Mouse (Mus musculus) CH12.LX (cell line): ENCODE data around the gene Asb18. TPM values are rescaled to one million over a fixed set of nuclear protein-coding genes. Genes with fewer than 3 reads are reported as not detected.

Experiments used
- DNase-seq: peaks from one replicate; pipeline ENCODE4 v3.0.0-alpha.2; 2013; ENCODE audit errors: extremely low read depth
- H3K27ac ChIP-seq: 2 replicates; pipeline ENCODE4 v1.5.1; 2012; ENCODE audit warnings: low read depth, mild to moderate bottlenecking, control low read depth, moderate library complexity; ENCODE audit not compliant: insufficient read depth
- H3K27me3 ChIP-seq: replicated peaks from 2 replicates; pipeline ENCODE3; 2012; ENCODE audit warnings: inconsistent platforms
- H3K36me3 ChIP-seq, 2 experiments: replicated peaks in 1 of 2; 2 replicates each; pipeline versions ENCODE3 to v1.6.1; 2012; ENCODE audit warnings: inconsistent platforms in 1 of 2, low read length in 1 of 2, mild to moderate bottlenecking in 1 of 2, mixed read lengths in 1 of 2, moderate library complexity in 1 of 2; ENCODE audit not compliant: control insufficient read depth in 1 of 2, insufficient read depth in 1 of 2
- H3K4me1 ChIP-seq, 2 experiments: 2 replicates each; pipeline ENCODE4 v1.6.1; 2012; ENCODE audit warnings: inconsistent platforms in 1 of 2, moderate library complexity in 1 of 2; ENCODE audit not compliant: insufficient read depth in 2 of 2, control insufficient read depth in 1 of 2
- H3K4me2 ChIP-seq: 2 replicates; pipeline ENCODE4 v1.6.1; 2012; ENCODE audit warnings: low read depth, mild to moderate bottlenecking, control low read depth; ENCODE audit not compliant: poor library complexity, insufficient read depth, severe bottlenecking
- H3K4me3 ChIP-seq, 3 experiments: fragments of 150-350 bp in 1 of 3; sonication (generic) in 1 of 3; replicated peaks in 1 of 3; 2 replicates each; pipeline versions ENCODE3 to v1.5.1; 2011 to 2012; ENCODE audit warnings: low read depth in 2 of 3, low read length in 2 of 3, mild to moderate bottlenecking in 2 of 3, moderate library complexity in 2 of 3, control low read depth in 1 of 3, improper control_type of control experiment in 1 of 3, inconsistent platforms in 1 of 3, mixed read lengths in 1 of 3; ENCODE audit not compliant: poor library complexity in 1 of 3
- H3K79me2 ChIP-seq: replicated peaks from 2 replicates; pipeline ENCODE4 v1.6.1; 2012; ENCODE audit warnings: mild to moderate bottlenecking, moderate library complexity; ENCODE audit not compliant: control insufficient read depth, poor library complexity, insufficient read depth, severe bottlenecking; ENCODE audit errors: extremely low read depth
- H3K9ac ChIP-seq: 2 replicates; pipeline ENCODE4 v1.6.1; 2012; ENCODE audit warnings: low read depth, mild to moderate bottlenecking, control low read depth, moderate library complexity; ENCODE audit not compliant: insufficient read depth
- H3K9me3 ChIP-seq: replicated peaks from 2 replicates; pipeline ENCODE3; 2012; ENCODE audit warnings: low read length, inconsistent platforms, mixed read lengths
- CHD1 ChIP-seq: IDR thresholded peaks from 2 replicates; pipeline ENCODE4 v1.6.1; 2012; ENCODE audit warnings: low read depth, low read length, improper control_type of control experiment, inconsistent platforms
- CHD2 ChIP-seq: IDR thresholded peaks from 2 replicates; pipeline ENCODE4 v1.6.1; 2011; ENCODE audit warnings: low read length, improper control_type of control experiment
- CTCF ChIP-seq, 2 experiments: IDR thresholded peaks in 1 of 2; conservative IDR thresholded peaks in 1 of 2; 2 replicates each; pipeline ENCODE4 v1.5.1; 2011 to 2012; ENCODE audit warnings: low read depth in 2 of 2, low read length in 2 of 2, improper control_type of control experiment in 1 of 2, inconsistent platforms in 1 of 2, mild to moderate bottlenecking in 1 of 2, moderate library complexity in 1 of 2
- ELF1 ChIP-seq: IDR thresholded peaks from 2 replicates; pipeline ENCODE4 v1.6.1; 2014; ENCODE audit warnings: low read depth, mild to moderate bottlenecking, inconsistent platforms, low read length, improper control_type of control experiment
- EP300 ChIP-seq: IDR thresholded peaks from 2 replicates; pipeline ENCODE4 v1.6.1; 2011; ENCODE audit warnings: low read length, improper control_type of control experiment
- IRF4 ChIP-seq: IDR thresholded peaks from 2 replicates; pipeline ENCODE4 v1.6.1; 2014; ENCODE audit warnings: low read depth, mild to moderate bottlenecking, inconsistent platforms, low read length, improper control_type of control experiment
- JUN ChIP-seq: IDR thresholded peaks from 2 replicates; pipeline ENCODE4 v1.6.1; 2011; ENCODE audit warnings: low read depth, mild to moderate bottlenecking, low read length, improper control_type of control experiment, moderate library complexity; ENCODE audit not compliant: insufficient read depth
- JUND ChIP-seq: conservative IDR thresholded peaks from 2 replicates; pipeline ENCODE4 v1.6.1; 2011; ENCODE audit warnings: low read depth, low read length, improper control_type of control experiment
- KAT2A ChIP-seq: IDR thresholded peaks from 2 replicates; pipeline ENCODE4 v1.6.1; 2012; ENCODE audit warnings: low read length, improper control_type of control experiment, inconsistent platforms; ENCODE audit not compliant: insufficient replicate concordance
- MAFK ChIP-seq: IDR thresholded peaks from 2 replicates; pipeline ENCODE4 v1.6.1; 2011; ENCODE audit warnings: low read length, improper control_type of control experiment; ENCODE audit not compliant: insufficient replicate concordance
- MAX ChIP-seq: IDR thresholded peaks from 2 replicates; pipeline ENCODE4 v1.6.1; 2011; ENCODE audit warnings: low read length, improper control_type of control experiment
- MAZ ChIP-seq: IDR thresholded peaks from 2 replicates; pipeline ENCODE4 v1.6.1; 2012; ENCODE audit warnings: low read depth, mild to moderate bottlenecking, inconsistent platforms, low read length, improper control_type of control experiment, moderate library complexity
- MXI1 ChIP-seq: IDR thresholded peaks from 2 replicates; pipeline ENCODE4 v1.6.1; 2011; ENCODE audit warnings: mild to moderate bottlenecking, low read depth, low read length, improper control_type of control experiment
- NELFE ChIP-seq: IDR thresholded peaks from 2 replicates; pipeline ENCODE4 v1.6.1; 2011; ENCODE audit warnings: low read depth, low read length, improper control_type of control experiment
- POLR2A ChIP-seq: IDR thresholded peaks from 2 replicates; pipeline ENCODE4 v1.6.1; 2011; ENCODE audit warnings: low read depth, mild to moderate bottlenecking, improper control_type of control experiment, low read length
- RAD21 ChIP-seq: IDR thresholded peaks from 2 replicates; pipeline ENCODE4 v1.6.1; 2011; ENCODE audit warnings: low read depth, mild to moderate bottlenecking, low read length, improper control_type of control experiment, moderate library complexity
- RCOR1 ChIP-seq: conservative IDR thresholded peaks from 2 replicates; pipeline ENCODE4 v1.6.1; 2012; ENCODE audit warnings: low read depth, mild to moderate bottlenecking, inconsistent platforms, low read length, improper control_type of control experiment
- SIN3A ChIP-seq: IDR thresholded peaks from 2 replicates; pipeline ENCODE4 v1.6.1; 2012; ENCODE audit warnings: low read length, improper control_type of control experiment, inconsistent platforms
- SMC3 ChIP-seq: IDR thresholded peaks from 2 replicates; pipeline ENCODE4 v1.6.1; 2011; ENCODE audit warnings: low read depth, low read length, improper control_type of control experiment
- TCF12 ChIP-seq: IDR thresholded peaks from 2 replicates; pipeline ENCODE4 v1.6.1; 2014; ENCODE audit warnings: low read depth, mild to moderate bottlenecking, inconsistent platforms, low read length, improper control_type of control experiment
- USF1 ChIP-seq: IDR thresholded peaks from 2 replicates; pipeline ENCODE4 v1.6.1; 2014; ENCODE audit warnings: low read depth, mild to moderate bottlenecking, inconsistent platforms, low read length, improper control_type of control experiment
- USF2 ChIP-seq: conservative IDR thresholded peaks from 2 replicates; pipeline ENCODE4 v1.6.1; 2011; ENCODE audit warnings: low read depth, low read length, improper control_type of control experiment
- ZNF384 ChIP-seq: IDR thresholded peaks from 2 replicates; pipeline ENCODE4 v1.6.1; 2012; ENCODE audit warnings: low read depth, low read length, improper control_type of control experiment, inconsistent platforms
- dilution Hi-C: fragments of 300-500 bp; cut with MboI; formaldehyde crosslinking; loops from 2 replicates; pipeline ENCODE4 v1.14.3; 2020; ENCODE audit warnings: low sequenced_read_pairs; ENCODE audit not compliant: extremely low pct_unique_long_range_greater_than_20kb, extremely low pct_ligation_motif_present
- in situ Hi-C: fragments of 300-500 bp; cut with MboI; formaldehyde crosslinking; loops from 3 replicates; pipeline ENCODE4 v1.14.3; 2019; ENCODE audit warnings: low sequenced_read_pairs, low pct_ligation_motif_present, low pct_unique_long_range_greater_than_20kb, mixed read lengths
- polyA plus RNA-seq: library from polyadenylated mRNA; unstranded; fragments of >175 nt; gene quantifications from 2 replicates; pipeline ENCODE4 v1.2.1, GENCODE M21; 2012; ENCODE audit warnings: low read depth; ENCODE audit not compliant: insufficient read length
- total RNA-seq, 2 experiments: library from RNA; depleted of rRNA; stranded (reverse); fragments of 300-350 nt in 1 of 2; fragments of >200 nt in 1 of 2; gene quantifications; 2 replicates each; pipeline ENCODE4 v1.2.3; 2012 to 2014

Gene Asb18
- total and polyA plus RNA-seq, 3 experiments, result not detected

DNA sequence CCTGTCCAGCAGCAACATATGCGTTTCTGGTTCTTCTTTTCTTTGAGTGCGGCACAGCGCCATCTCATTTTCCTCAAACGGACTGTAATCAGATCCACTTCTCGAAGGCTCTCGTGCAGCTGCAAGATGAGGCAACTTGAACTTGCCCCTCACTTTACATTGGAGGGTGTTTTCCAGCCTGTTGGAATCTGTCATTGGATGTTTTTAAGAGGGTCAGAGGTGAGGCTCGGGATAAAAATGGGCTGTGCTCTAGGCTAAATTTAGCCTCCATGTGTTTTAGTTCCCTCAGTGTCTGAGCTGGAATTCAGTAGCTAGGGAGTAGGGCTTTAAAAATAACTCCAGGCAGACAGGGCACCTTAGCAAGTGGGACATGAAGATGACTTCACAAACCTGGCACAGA, 16.4 kb downstream of the Asb18 start:
- no peak for TF ChIP-seq ELF1
- TF ChIP-seq USF1, result no peak
- no peak for TF ChIP-seq MXI1
- no peak for TF ChIP-seq SMC3
- no peak for TF ChIP-seq ZNF384
- TF ChIP-seq CTCF (conservative IDR thresholded peaks at IDR 0.05 in 1 of 2, IDR thresholded peaks at IDR 0.05 in 1 of 2; ENCODE audit: low read depth in 2 of 2, low read length in 2 of 2), result no peak
- no peak for TF ChIP-seq POLR2A
- TF ChIP-seq CHD2, result no peak
- no peak for TF ChIP-seq MAZ
- no peak for TF ChIP-seq TCF12
- no peak for TF ChIP-seq MAX
- no peak for TF ChIP-seq SIN3A
- no peak for TF ChIP-seq JUND
- no peak for TF ChIP-seq MAFK
- H3K27ac ChIP-seq, result no peak overlapping the region
- dilution Hi-C loops (no loop called here), in situ Hi-C loops (no loop called here)
- H3K79me2 ChIP-seq, result no peaks in the 10 kb centered on the region
- H3K4me1 ChIP-seq, result no peaks in the 10 kb centered on the region
- H3K36me3 ChIP-seq, result no peaks in the 10 kb centered on the region
- peaks cover 15% of the 10 kb centered on the region for H3K9me3 ChIP-seq
- H3K27me3 ChIP-seq, result peaks cover 17% of the 10 kb centered on the region
- H3K4me3 ChIP-seq, result no peak overlapping the region
- H3K9ac ChIP-seq, result no peak overlapping the region
- H3K4me2 ChIP-seq, result no peak overlapping the region
- DNase-seq, result no peak

DNA sequence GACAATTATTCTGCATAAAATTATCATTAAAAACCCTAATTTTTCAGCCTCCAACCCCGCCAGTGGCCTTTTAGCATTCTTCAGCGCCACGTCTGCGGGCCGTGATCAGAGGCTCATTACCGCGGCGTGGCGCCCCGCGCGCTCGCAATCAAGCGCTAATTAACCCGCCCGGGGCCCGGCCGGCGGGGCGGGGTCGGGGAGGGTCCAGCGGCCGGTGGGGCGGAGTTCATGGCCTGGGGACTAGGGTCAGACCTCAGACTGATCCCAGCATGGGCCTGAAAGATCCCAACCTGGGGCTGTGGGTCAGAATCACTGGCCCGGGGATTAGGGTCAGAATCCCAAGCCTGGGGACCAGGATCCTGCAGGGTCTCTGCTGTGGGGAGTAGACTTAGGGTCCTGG, 22.2 kb downstream of the Asb18 start:
- in situ Hi-C loops, result no loop called here
- H3K79me2 ChIP-seq, result no peaks in the 10 kb centered on the region
- no peaks in the 10 kb centered on the region for H3K36me3 ChIP-seq
- TF ChIP-seq KAT2A, result no peak
- TF ChIP-seq NELFE, result no peak
- TF ChIP-seq USF1, result no peak
- no peak for TF ChIP-seq JUND
- dilution Hi-C loops, result no loop called here
- peaks cover 26% of the 10 kb centered on the region for H3K9me3 ChIP-seq
- no peak overlapping the region for H3K27ac ChIP-seq
- no peak overlapping the region for H3K9ac ChIP-seq
- no peak for DNase-seq
- no peaks in the 10 kb centered on the region for H3K4me1 ChIP-seq
- peaks cover 2% of the 10 kb centered on the region for H3K27me3 ChIP-seq
- H3K4me2 ChIP-seq, result no peak overlapping the region
- H3K4me3 ChIP-seq, result no peak overlapping the region

DNA sequence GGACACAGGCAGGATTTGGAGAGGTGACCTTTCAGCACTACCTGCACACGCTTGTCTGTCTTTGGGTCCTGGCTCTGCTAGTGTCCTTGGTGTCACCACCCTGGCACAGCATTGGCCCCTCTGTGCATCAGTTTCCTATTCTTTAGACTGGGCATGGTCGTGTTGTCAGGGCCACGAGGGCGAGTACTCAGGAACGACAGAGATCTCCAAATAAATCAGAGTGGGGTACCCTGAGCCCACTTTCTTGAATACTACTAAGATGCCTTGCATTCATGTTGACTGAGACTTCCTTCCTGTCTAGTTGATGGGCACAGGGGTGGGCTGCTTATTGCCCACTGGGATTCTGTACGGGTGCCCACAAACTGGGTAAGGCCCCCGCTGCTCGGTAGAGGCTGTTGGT, 37.2 kb downstream of the Asb18 start:
- in situ Hi-C loops, result no loop called here

More for the DNA sequence above, 37.2 kb downstream of the Asb18 start:
- DNase-seq, result no peak
- H3K27ac ChIP-seq, result no peak overlapping the region
- H3K9me3 ChIP-seq, result peaks cover 35% of the 10 kb centered on the region
- no peaks in the 10 kb centered on the region for H3K79me2 ChIP-seq
- H3K4me1 ChIP-seq, result no peaks in the 10 kb centered on the region
- dilution Hi-C loops, result no loop called here
- TF ChIP-seq JUN, result no peak
- TF ChIP-seq KAT2A, result no peak
- no peak for TF ChIP-seq TCF12
- TF ChIP-seq RAD21, result no peak
- TF ChIP-seq CHD1, result no peak
- no peak for TF ChIP-seq RCOR1
- TF ChIP-seq EP300, result no peak
- no peak for TF ChIP-seq USF2
- TF ChIP-seq JUND, result no peak
- TF ChIP-seq IRF4, result no peak
- TF ChIP-seq, all 38 proteins: peak for 0
- Histone ChIP-seq H3K36me3 (no peaks in the 10 kb centered on the region), H3K4me2 (no peak overlapping the region), H3K9ac (no peak overlapping the region), H3K27me3 (no peaks in the 10 kb centered on the region), H3K4me3 (no peak overlapping the region)
